Mouse (Mus musculus): ENCODE measurements around the gene Zmynd15. TPM values are rescaled to one million over a fixed set of nuclear protein-coding genes. Genes with fewer than 3 reads are reported as not detected.

Zmynd15 gene
- polyA plus RNA-seq, 1 experiment: 0.04 TPM

DNA sequence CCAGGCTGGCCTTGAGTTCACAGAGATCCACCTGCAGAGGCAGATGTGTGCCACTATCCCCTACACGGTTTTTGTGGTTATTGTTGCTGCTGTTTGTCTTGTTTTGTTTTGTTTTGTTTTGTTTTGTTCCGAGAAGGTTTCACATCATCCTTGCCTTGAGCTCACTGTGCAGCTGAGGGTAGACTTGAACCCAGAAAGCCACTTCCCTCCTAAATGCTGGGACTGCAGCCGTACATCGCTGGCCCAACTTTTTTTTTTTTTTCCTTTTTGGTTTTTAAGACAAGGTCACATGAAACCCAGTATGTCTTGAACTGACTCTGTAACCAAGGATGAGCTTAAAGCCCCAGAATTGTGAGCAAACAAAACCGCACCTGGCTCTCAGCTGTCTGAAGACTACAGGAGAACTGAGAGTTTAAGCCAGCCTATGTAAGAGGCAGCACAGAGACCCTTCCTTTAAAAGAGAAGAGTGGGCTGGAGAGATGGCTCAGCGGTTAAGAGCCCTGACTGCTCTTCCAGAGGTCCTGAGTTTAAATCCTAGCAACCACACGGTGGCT is 47.8 kb downstream of the Zmynd15 start:
- H3K79me2 ChIP-seq (ENCODE audit: control insufficient read depth, insufficient read depth): no peaks in the 10 kb centered on the region
- TF ChIP-seq USF1 (IDR thresholded peaks at IDR 0.05; ENCODE audit: low read depth) (no peak), MAX (IDR thresholded peaks at IDR 0.05) (no peak), CTCF (IDR thresholded peaks at IDR 0.05; ENCODE audit: control insufficient read depth, insufficient read depth, insufficient read length) (no peak), FOSL1 (IDR thresholded peaks at IDR 0.05; ENCODE audit: insufficient read depth, low read length, poor library complexity, severe bottlenecking) (no peak)
- H3K36me3 ChIP-seq (ENCODE audit: control insufficient read depth, insufficient read depth): no peaks in the 10 kb centered on the region
- H3ac ChIP-seq (ENCODE audit: control insufficient read depth, insufficient read length, low read depth): no peak overlapping the region
- no peaks in the 10 kb centered on the region for H3K79me3 ChIP-seq (ENCODE audit: low read depth)
- no peak overlapping the region for H3K4me3 ChIP-seq (ENCODE audit: insufficient read depth, poor library complexity, severe bottlenecking)
- H3K27me3 ChIP-seq (ENCODE audit: control insufficient read depth, insufficient read depth, insufficient read length): peaks cover 36% of the 10 kb centered on the region

DNA sequence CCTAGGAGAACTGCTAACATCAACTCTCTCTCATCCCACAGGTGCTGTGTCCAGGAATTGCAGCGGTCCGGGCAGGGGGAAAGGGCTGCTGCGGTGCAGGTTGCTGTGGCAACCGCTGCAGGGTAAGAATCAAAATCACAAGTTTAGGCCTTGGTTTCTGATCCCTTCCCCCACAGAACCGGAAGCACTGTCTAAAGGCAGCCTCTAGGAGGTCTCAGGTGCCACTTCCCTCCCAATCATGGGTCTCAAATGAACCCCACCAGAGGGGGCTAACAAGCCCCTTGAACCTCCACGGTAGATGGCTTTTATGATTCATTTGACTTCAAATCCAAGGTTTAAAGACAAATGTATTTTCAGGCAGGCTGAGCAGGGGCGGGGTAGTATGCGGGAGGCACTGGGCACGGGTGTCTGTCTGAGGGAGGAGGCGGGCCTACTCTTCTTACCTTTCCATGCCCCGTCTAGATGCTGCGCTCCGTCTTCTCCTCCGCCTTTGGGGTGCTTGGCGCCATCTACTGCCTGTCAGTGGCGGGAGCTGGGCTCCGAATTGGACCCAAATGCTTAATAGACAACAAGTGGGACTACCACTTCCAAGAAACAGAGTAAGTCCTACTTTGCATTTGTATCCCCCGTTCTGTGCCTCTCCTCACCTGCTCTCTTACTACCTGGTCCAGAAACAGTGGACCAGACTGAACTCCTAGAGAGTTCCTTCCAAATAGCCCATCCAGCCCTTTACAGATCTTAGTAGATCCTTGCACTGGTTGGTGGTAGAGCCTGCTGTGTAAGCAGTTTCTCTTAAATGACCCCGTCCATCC is 50.7 kb downstream of the Zmynd15 start:
- H3K27me3 ChIP-seq (ENCODE audit: control insufficient read depth, insufficient read depth, insufficient read length): peaks cover 48% of the 10 kb centered on the region
- H3K79me2 ChIP-seq (ENCODE audit: control insufficient read depth, insufficient read depth): no peaks in the 10 kb centered on the region
- H3K4me3 ChIP-seq (ENCODE audit: insufficient read depth, poor library complexity, severe bottlenecking): no peak overlapping the region
- no peak overlapping the region for H3ac ChIP-seq (ENCODE audit: control insufficient read depth, insufficient read length, low read depth)
- H3K36me3 ChIP-seq (ENCODE audit: control insufficient read depth, insufficient read depth): no peaks in the 10 kb centered on the region
- H3K79me3 ChIP-seq (ENCODE audit: low read depth): no peaks in the 10 kb centered on the region
- peak; percentile 51 for TF ChIP-seq CTCF (IDR thresholded peaks at IDR 0.05; ENCODE audit: control insufficient read depth, insufficient read depth, insufficient read length)
- TF ChIP-seq MYOD1 (IDR thresholded peaks at IDR 0.05; ENCODE audit: control insufficient read depth, insufficient read length, low read depth): no peak
- no peak for TF ChIP-seq FOSL1 (IDR thresholded peaks at IDR 0.05; ENCODE audit: insufficient read depth, low read length, poor library complexity, severe bottlenecking)
- TF ChIP-seq CEBPB (IDR thresholded peaks at IDR 0.05; ENCODE audit: low read depth): no peak
- TF ChIP-seq MAX (IDR thresholded peaks at IDR 0.05): no peak

DNA sequence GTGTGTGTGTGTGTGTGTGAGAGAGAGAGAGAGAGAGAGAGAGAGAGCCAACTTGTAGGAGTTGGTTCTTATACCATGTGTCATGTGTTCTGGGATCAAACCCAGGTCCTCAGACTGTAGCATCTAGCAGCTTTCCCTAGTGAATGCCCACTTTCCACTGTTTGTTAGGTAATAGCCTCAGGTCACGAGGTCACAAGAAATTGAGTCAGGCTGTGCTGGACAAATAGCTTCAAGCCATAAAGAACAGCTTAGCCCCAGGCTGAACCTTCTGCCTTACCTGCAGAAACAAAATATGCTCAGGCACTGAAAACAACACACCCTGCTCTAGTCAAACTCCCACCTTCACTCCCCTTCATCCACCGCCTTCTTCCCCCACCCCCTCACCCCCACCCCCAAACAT is 52.0 kb downstream of the Zmynd15 start:
- Histone ChIP-seq H3K4me3 (ENCODE audit: insufficient read depth, poor library complexity, severe bottlenecking) (no peak overlapping the region), H3K27me3 (ENCODE audit: control insufficient read depth, insufficient read depth, insufficient read length) (peaks cover 43% of the 10 kb centered on the region), H3ac (ENCODE audit: control insufficient read depth, insufficient read length, low read depth) (no peak overlapping the region), H3K36me3 (ENCODE audit: control insufficient read depth, insufficient read depth) (no peaks in the 10 kb centered on the region), H3K79me3 (ENCODE audit: low read depth) (no peaks in the 10 kb centered on the region), H3K79me2 (ENCODE audit: control insufficient read depth, insufficient read depth) (no peaks in the 10 kb centered on the region)
- TF ChIP-seq MYOD1 (IDR thresholded peaks at IDR 0.05; ENCODE audit: control insufficient read depth, insufficient read length, low read depth) (no peak), MAX (IDR thresholded peaks at IDR 0.05) (no peak), FOSL1 (IDR thresholded peaks at IDR 0.05; ENCODE audit: insufficient read depth, low read length, poor library complexity, severe bottlenecking) (no peak), CEBPB (IDR thresholded peaks at IDR 0.05; ENCODE audit: low read depth) (no peak), CTCF (IDR thresholded peaks at IDR 0.05; ENCODE audit: control insufficient read depth, insufficient read depth, insufficient read length) (no peak), MYOG (IDR thresholded peaks at IDR 0.05; ENCODE audit: control insufficient read depth, extremely low read depth, insufficient read length) (no peak), USF1 (IDR thresholded peaks at IDR 0.05; ENCODE audit: low read depth) (no peak)

DNA sequence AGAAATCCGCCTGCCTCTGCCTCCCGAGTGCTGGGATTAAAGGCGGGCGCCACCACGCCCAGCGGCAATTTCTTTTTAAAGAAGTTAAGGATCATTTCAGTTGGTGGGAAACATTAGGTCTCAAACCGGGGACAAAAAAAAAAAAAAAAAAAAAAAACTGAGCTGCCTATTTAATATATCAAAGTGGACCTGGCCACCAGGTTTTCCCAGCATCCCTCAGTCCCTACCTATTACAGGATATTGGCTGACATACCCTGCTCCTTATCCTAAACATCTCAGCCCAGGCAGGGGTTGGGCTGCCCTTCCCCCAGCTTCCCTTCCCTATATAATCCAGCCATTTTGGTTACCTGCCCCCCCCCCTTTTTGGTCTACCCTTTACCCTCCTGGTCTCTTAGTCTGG is 52.6 kb downstream of the Zmynd15 start:
- H3ac ChIP-seq (ENCODE audit: control insufficient read depth, insufficient read length, low read depth): no peak overlapping the region
- H3K79me3 ChIP-seq (ENCODE audit: low read depth): no peaks in the 10 kb centered on the region
- H3K27me3 ChIP-seq (ENCODE audit: control insufficient read depth, insufficient read depth, insufficient read length): peaks cover 43% of the 10 kb centered on the region
- H3K4me3 ChIP-seq (ENCODE audit: insufficient read depth, poor library complexity, severe bottlenecking): no peak overlapping the region
- no peaks in the 10 kb centered on the region for H3K36me3 ChIP-seq (ENCODE audit: control insufficient read depth, insufficient read depth)
- TF ChIP-seq MYOG (IDR thresholded peaks at IDR 0.05; ENCODE audit: control insufficient read depth, extremely low read depth, insufficient read length): no peak
- no peak for TF ChIP-seq MAX (IDR thresholded peaks at IDR 0.05)
- no peak for TF ChIP-seq USF1 (IDR thresholded peaks at IDR 0.05; ENCODE audit: low read depth)
- no peak for TF ChIP-seq FOSL1 (IDR thresholded peaks at IDR 0.05; ENCODE audit: insufficient read depth, low read length, poor library complexity, severe bottlenecking)
- TF ChIP-seq MYOD1 (IDR thresholded peaks at IDR 0.05; ENCODE audit: control insufficient read depth, insufficient read length, low read depth): no peak
- no peak for TF ChIP-seq CEBPB (IDR thresholded peaks at IDR 0.05; ENCODE audit: low read depth)
- TF ChIP-seq CTCF (IDR thresholded peaks at IDR 0.05; ENCODE audit: control insufficient read depth, insufficient read depth, insufficient read length): no peak
- H3K79me2 ChIP-seq (ENCODE audit: control insufficient read depth, insufficient read depth): no peaks in the 10 kb centered on the region

DNA sequence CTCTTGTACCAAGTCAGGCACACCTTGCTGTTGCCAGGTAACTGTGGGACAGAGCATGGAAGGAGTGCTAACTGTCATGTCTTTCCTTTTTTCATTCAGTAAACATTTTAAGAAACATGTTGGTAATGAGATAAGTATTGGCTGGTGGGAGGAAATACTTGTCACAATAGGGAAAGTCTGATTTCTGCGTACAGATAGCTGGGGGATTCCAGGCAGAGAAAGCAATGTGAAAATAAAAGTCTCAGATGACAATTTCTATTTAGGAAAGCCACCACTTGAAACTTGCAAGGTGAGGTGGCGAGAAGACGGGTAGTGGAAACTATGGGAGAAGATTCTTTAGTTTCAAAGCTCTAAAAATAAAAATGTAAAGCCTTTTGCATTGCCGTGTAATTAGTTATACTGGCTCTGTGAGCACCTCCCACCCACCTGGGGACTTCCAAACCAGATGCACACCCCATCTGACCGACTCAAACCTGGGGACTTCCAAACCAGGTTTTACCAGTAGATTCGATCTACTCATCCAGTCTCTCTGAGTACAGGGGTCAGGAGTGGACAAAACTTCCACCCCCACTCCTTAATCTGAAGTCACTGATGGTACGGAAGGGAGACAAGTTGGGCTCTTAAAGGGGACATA is 53.6 kb downstream of the Zmynd15 start:
- Histone ChIP-seq H3ac (ENCODE audit: control insufficient read depth, insufficient read length, low read depth) (no peak overlapping the region), H3K79me3 (ENCODE audit: low read depth) (no peaks in the 10 kb centered on the region), H3K36me3 (ENCODE audit: control insufficient read depth, insufficient read depth) (no peaks in the 10 kb centered on the region), H3K79me2 (ENCODE audit: control insufficient read depth, insufficient read depth) (no peaks in the 10 kb centered on the region), H3K27me3 (ENCODE audit: control insufficient read depth, insufficient read depth, insufficient read length) (peaks cover 41% of the 10 kb centered on the region), H3K4me3 (ENCODE audit: insufficient read depth, poor library complexity, severe bottlenecking) (no peak overlapping the region)
- TF ChIP-seq FOSL1 (IDR thresholded peaks at IDR 0.05; ENCODE audit: insufficient read depth, low read length, poor library complexity, severe bottlenecking): no peak

DNA sequence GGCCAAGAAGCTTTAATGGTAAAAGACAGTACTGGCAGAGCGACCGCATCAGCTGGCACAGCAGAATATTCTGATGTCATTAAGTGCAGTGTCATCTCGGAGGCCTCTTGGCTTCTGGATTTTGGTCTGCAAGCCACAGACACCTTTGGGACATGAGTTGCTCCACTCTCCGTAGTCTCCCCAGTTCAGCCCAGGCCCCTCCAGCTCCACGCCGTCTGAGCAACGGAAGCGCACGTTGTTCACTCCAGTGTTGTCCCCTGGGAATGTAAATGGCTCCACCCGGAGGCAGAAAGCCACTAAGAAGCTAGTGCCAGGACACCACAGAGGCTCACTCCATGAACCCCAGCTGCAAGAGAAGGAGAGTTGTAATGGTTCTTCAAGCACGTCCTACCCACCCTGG is 54.3 kb downstream of the Zmynd15 start:
- Histone ChIP-seq H3ac (ENCODE audit: control insufficient read depth, insufficient read length, low read depth) (no peak overlapping the region), H3K79me2 (ENCODE audit: control insufficient read depth, insufficient read depth) (no peaks in the 10 kb centered on the region), H3K79me3 (ENCODE audit: low read depth) (no peaks in the 10 kb centered on the region), H3K4me3 (ENCODE audit: insufficient read depth, poor library complexity, severe bottlenecking) (no peak overlapping the region), H3K27me3 (ENCODE audit: control insufficient read depth, insufficient read depth, insufficient read length) (peaks cover 34% of the 10 kb centered on the region), H3K36me3 (ENCODE audit: control insufficient read depth, insufficient read depth) (no peaks in the 10 kb centered on the region)
- TF ChIP-seq MYOG (IDR thresholded peaks at IDR 0.05; ENCODE audit: control insufficient read depth, extremely low read depth, insufficient read length) (no peak), CEBPB (IDR thresholded peaks at IDR 0.05; ENCODE audit: low read depth) (no peak), MYOD1 (IDR thresholded peaks at IDR 0.05; ENCODE audit: control insufficient read depth, insufficient read length, low read depth) (no peak)

All from C2C12 (cell line).